ENCODE assay signal across 7 mouse cellular contexts in genomic region chr3:37585967-37586730, GRCm38 (mm10). TPM values are rescaled to one million over a fixed set of nuclear protein-coding genes. Genes with fewer than 3 reads are reported as not detected.
DNase-seq lines count a peak whose midpoint lies in the region; ATAC-seq lines count a peak whose summit lies in the region.

No protein-coding gene starts in this region.

- peak; percentile 87 for ATAC-seq in forebrain, embryonic 15.5 days (replicated peaks)
- peak; percentile 74 for ATAC-seq in hindbrain, embryonic 13.5 days (ENCODE audit: low FRiP score)
- no peak for ATAC-seq in liver, embryonic 11.5 days (replicated peaks; ENCODE audit: low FRiP score)
- ATAC-seq in stomach, embryonic 16.5 days (ENCODE audit: insufficient read depth, low FRiP score): peak; percentile 33
- no peak for ATAC-seq in granulocyte monocyte progenitor cell, adult 5-6 weeks (replicated peaks; ENCODE audit: poor library complexity, severe bottlenecking)

- H3K4me1 ChIP-seq in forebrain, embryonic 15.5 days: peaks cover 18% of the 10 kb centered on the region
- H3K4me1 ChIP-seq in hindbrain, embryonic 13.5 days (replicated peaks): peaks cover 22% of the 10 kb centered on the region
- H3K4me1 ChIP-seq in liver, embryonic 11.5 days (replicated peaks; ENCODE audit: control insufficient read depth, insufficient read depth, low read length): peaks cover 10% of the 10 kb centered on the region
- peaks cover 19% of the 10 kb centered on the region for H3K4me1 ChIP-seq in stomach, embryonic 16.5 days (ENCODE audit: control insufficient read depth, insufficient read depth, low read length)

- H3K36me3 ChIP-seq in forebrain, embryonic 15.5 days: no peaks in the 10 kb centered on the region
- H3K36me3 ChIP-seq in hindbrain, embryonic 13.5 days: no peaks in the 10 kb centered on the region
- no peaks in the 10 kb centered on the region for H3K36me3 ChIP-seq in liver, embryonic 11.5 days (ENCODE audit: control insufficient read depth, insufficient read depth, low read length)
- no peaks in the 10 kb centered on the region for H3K36me3 ChIP-seq in stomach, embryonic 16.5 days (ENCODE audit: control insufficient read depth, insufficient read depth, low read length)

- no peaks in the 10 kb centered on the region for H3K27me3 ChIP-seq in forebrain, embryonic 15.5 days
- no peaks in the 10 kb centered on the region for H3K27me3 ChIP-seq in hindbrain, embryonic 13.5 days
- H3K27me3 ChIP-seq in liver, embryonic 11.5 days (replicated peaks; ENCODE audit: control insufficient read depth, insufficient read depth, low read length): no peaks in the 10 kb centered on the region; the same call in 1 of the 2 replicates
- no peaks in the 10 kb centered on the region for H3K27me3 ChIP-seq in stomach, embryonic 16.5 days (ENCODE audit: control insufficient read depth, insufficient read depth, low read length)

- peak overlapping the region; percentile 25 for H3K9ac ChIP-seq in forebrain, embryonic 15.5 days (replicated peaks)
- peak overlapping the region; percentile 30; the same call in 1 of the 2 replicates for H3K9ac ChIP-seq in hindbrain, embryonic 13.5 days
- peak overlapping the region; percentile 37; the same call in 1 of the 2 replicates for H3K9ac ChIP-seq in liver, embryonic 11.5 days (ENCODE audit: low read depth, low read length)
- H3K9ac ChIP-seq in stomach, embryonic 16.5 days (ENCODE audit: low read length): peak overlapping the region; percentile 53

- peak; percentile 14 for DNase-seq in right cerebral cortex, postnatal 4 days
- no peak for DNase-seq in right cerebral cortex, postnatal 14 days
- no peak for DNase-seq in liver, embryonic 11.5 days (ENCODE audit: low spot score)

- H3K9me3 ChIP-seq in forebrain, embryonic 15.5 days: no peaks in the 10 kb centered on the region
- H3K9me3 ChIP-seq in hindbrain, embryonic 13.5 days: no peaks in the 10 kb centered on the region
- no peaks in the 10 kb centered on the region for H3K9me3 ChIP-seq in liver, embryonic 11.5 days (ENCODE audit: control insufficient read depth, low read length)
- no peaks in the 10 kb centered on the region for H3K9me3 ChIP-seq in stomach, embryonic 16.5 days (replicated peaks; ENCODE audit: control insufficient read depth, low read length)

- H3K4me2 ChIP-seq in forebrain, embryonic 15.5 days (replicated peaks): peak overlapping the region; percentile 41
- peak overlapping the region; percentile 36 for H3K4me2 ChIP-seq in hindbrain, embryonic 13.5 days
- peak overlapping the region; percentile 43 for H3K4me2 ChIP-seq in liver, embryonic 11.5 days
- H3K4me2 ChIP-seq in stomach, embryonic 16.5 days (ENCODE audit: low read depth, low read length): peak overlapping the region; percentile 54

- WGBS in forebrain, embryonic 15.5 days: 2% methylated on average over 15 of the region's 15 CpGs
- WGBS in hindbrain, embryonic 13.5 days: 16% methylated on average over 15 of the region's 15 CpGs
- WGBS in liver, embryonic 11.5 days: 41% methylated on average over 15 of the region's 15 CpGs
- WGBS in stomach, embryonic 16.5 days: 14% methylated on average over 15 of the region's 15 CpGs

- peak overlapping the region; percentile 23 for H3K4me3 ChIP-seq in forebrain, embryonic 15.5 days
- peak overlapping the region; percentile 9 for H3K4me3 ChIP-seq in hindbrain, embryonic 13.5 days
- H3K4me3 ChIP-seq in liver, embryonic 11.5 days (ENCODE audit: low read depth, low read length): no peak overlapping the region
- H3K4me3 ChIP-seq in stomach, embryonic 16.5 days (replicated peaks; ENCODE audit: low read length): peak overlapping the region; percentile 28

- peak overlapping the region; percentile 71 for H3K27ac ChIP-seq in forebrain, embryonic 15.5 days (replicated peaks)
- H3K27ac ChIP-seq in hindbrain, embryonic 13.5 days: peak overlapping the region; percentile 73
- H3K27ac ChIP-seq in liver, embryonic 11.5 days (ENCODE audit: low read depth, low read length): peak overlapping the region; percentile 49; the same call in 1 of the 2 replicates
- peak overlapping the region; percentile 95 for H3K27ac ChIP-seq in stomach, embryonic 16.5 days (ENCODE audit: low read length)

RNA-seq across cellular contexts. Expression of gene Spry1, which starts 53.6 kb away (rescaled TPM):
- 4.3 and 5.6 TPM in 2 replicates for polyA plus RNA-seq in forebrain, embryonic 15.5 days (2015; fragmentation: Nextera tagmentation; extraction: Ambion mirVana)
- polyA plus RNA-seq in hindbrain, embryonic 13.5 days (2015; fragmentation: Nextera tagmentation; extraction: Ambion mirVana): 4.4 and 5.7 TPM in 2 replicates
- polyA plus RNA-seq in liver, embryonic 11.5 days (2014; fragmentation: Nextera tagmentation; extraction: Ambion mirVana): 6.2 and 8.0 TPM in 2 replicates
- polyA plus RNA-seq in stomach, embryonic 16.5 days (2015; fragmentation: Nextera tagmentation; extraction: Ambion mirVana): 12.8 and 13.5 TPM in 2 replicates
- total RNA-seq in granulocyte monocyte progenitor cell, adult 5-6 weeks (2014; fragmentation: Nextera tagmentation): 2.1 and 3.7 TPM in 2 replicates
- 2.6 and 3.1 TPM in 2 replicates for total RNA-seq in granulocyte monocyte progenitor cell, adult 5-6 weeks (2017)

Comparison
In these comparisons a context has a peak if more than half of its experiments do, and no peak if none do; other contexts are left out.
1. ATAC-seq: peak in forebrain, embryonic 15.5 days (single experiment), hindbrain, embryonic 13.5 days (single experiment) and stomach, embryonic 16.5 days (single experiment); none in liver, embryonic 11.5 days (single experiment) and granulocyte monocyte progenitor cell, adult 5-6 weeks (single experiment).
2. Peak in every context shown above with its lines, with median percentiles within 50 percentile points of each other: H3K27ac ChIP-seq, H3K4me2 ChIP-seq and H3K9ac ChIP-seq.